Mouse (Mus musculus) embryonic facial prominence, embryonic 14.5 days (tissue): ENCODE measurements around the gene Lrrc49. TPM values are rescaled to one million over a fixed set of nuclear protein-coding genes. Genes with fewer than 3 reads are reported as not detected.

Experiments used
- ATAC-seq: fragments of 200-750 bp; cut with Nextera tagmentation; 2 replicates; pipeline ENCODE4 v1.8.0; 2017; ENCODE audit warnings: low read depth, moderate number of reproducible peaks, moderate TSS enrichment
- DNase-seq: peaks from one replicate; pipeline ENCODE4 v3.0.0-alpha.2; 2015; ENCODE audit warnings: low spot score
- H3K27ac ChIP-seq: fragments of 300-500 bp; sonication (generic); replicated peaks from 2 replicates; pipeline ENCODE4 v1.5.1; 2014; ENCODE audit warnings: low read depth, mild to moderate bottlenecking, low read length, moderate library complexity
- H3K27me3 ChIP-seq: fragments of 300-500 bp; sonication (generic); replicated peaks from 2 replicates; pipeline ENCODE4 v1.6.1; 2014; ENCODE audit warnings: low read length; ENCODE audit not compliant: control insufficient read depth, insufficient read depth
- H3K36me3 ChIP-seq: fragments of 300-500 bp; sonication (generic); 2 replicates; pipeline ENCODE4 v1.6.1; 2014; ENCODE audit warnings: low read length, mixed read lengths; ENCODE audit not compliant: control insufficient read depth, insufficient read depth
- H3K4me1 ChIP-seq: fragments of 300-500 bp; sonication (generic); 2 replicates; pipeline ENCODE4 v1.6.1; 2014; ENCODE audit warnings: antibody characterized with exemption, low read length; ENCODE audit not compliant: control insufficient read depth, insufficient read depth
- H3K4me2 ChIP-seq: fragments of 300-500 bp; sonication (generic); 2 replicates; pipeline ENCODE4 v1.6.1; 2014; ENCODE audit warnings: low read depth, mild to moderate bottlenecking, low read length, moderate library complexity, mixed read lengths
- H3K4me3 ChIP-seq: fragments of 300-500 bp; sonication (generic); 2 replicates; pipeline ENCODE4 v1.5.1; 2014; ENCODE audit warnings: low read depth, mild to moderate bottlenecking, low read length
- H3K9ac ChIP-seq: fragments of 300-500 bp; sonication (generic); 2 replicates; pipeline ENCODE4 v1.6.1; 2014; ENCODE audit warnings: low read depth, mild to moderate bottlenecking, low read length, moderate library complexity, mixed read lengths
- H3K9me3 ChIP-seq: fragments of 300-500 bp; sonication (generic); 2 replicates; pipeline ENCODE4 v1.6.1; 2016; ENCODE audit warnings: low read length; ENCODE audit not compliant: control insufficient read depth
- WGBS: fragments of 180-500 bp; shearing (Covaris S2); extraction: QIAGEN DNeasy Blood & Tissue Kit; methylation state at CpG from one replicate; pipeline ENCODE4 v1.1.7; 2014; 5-methylcytosine and 5-hydroxymethylcytosine counted together
- polyA plus RNA-seq: library from polyadenylated mRNA; unstranded; fragments of >200 nt; fragmentation: Nextera tagmentation; extraction: Ambion mirVana; gene quantifications from 2 replicates; pipeline ENCODE4 v1.2.1, GENCODE M21; 2014

Gene Lrrc49
- polyA plus RNA-seq, 1 experiment from 2014 or later = 20.4 TPM

DNA sequence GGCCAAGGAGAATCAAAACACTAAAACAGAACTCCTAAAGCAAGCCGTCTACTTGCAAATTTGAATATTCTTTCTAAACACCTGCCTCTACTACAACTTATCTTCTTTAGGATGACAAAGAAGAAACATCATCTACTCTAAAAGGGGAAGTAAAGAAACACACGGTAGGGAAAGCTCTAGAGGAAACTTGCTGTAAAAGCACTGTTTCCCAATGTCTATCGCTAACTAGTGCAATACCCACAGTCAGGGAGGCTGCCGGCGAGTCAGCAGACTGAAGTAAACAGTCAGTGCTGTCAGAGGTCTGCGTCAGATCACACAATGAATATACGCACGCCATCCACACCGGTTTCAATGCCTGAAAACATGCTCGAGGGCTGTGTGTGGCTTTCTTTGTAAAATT lies 86.0 kb downstream of the Lrrc49 start:
- no peaks in the 10 kb centered on the region for H3K27me3 ChIP-seq
- H3K4me2 ChIP-seq = no peak overlapping the region; the same call in 1 of the 2 replicates
- WGBS = 55% methylated on average over 10 of the region's 10 CpGs
- H3K4me1 ChIP-seq = peaks cover 5% of the 10 kb centered on the region; the same call in 1 of the 2 replicates
- H3K9ac ChIP-seq = no peak overlapping the region
- no peak overlapping the region for H3K4me3 ChIP-seq
- no peak for ATAC-seq
- H3K9me3 ChIP-seq = no peaks in the 10 kb centered on the region
- 0 out of 2 replicates have a peak overlapping the region, but pooled peaks have one; percentile 84 for H3K27ac ChIP-seq
- peak; percentile 34 for DNase-seq
- peaks cover 11% of the 10 kb centered on the region; the same call in 1 of the 2 replicates for H3K36me3 ChIP-seq

DNA sequence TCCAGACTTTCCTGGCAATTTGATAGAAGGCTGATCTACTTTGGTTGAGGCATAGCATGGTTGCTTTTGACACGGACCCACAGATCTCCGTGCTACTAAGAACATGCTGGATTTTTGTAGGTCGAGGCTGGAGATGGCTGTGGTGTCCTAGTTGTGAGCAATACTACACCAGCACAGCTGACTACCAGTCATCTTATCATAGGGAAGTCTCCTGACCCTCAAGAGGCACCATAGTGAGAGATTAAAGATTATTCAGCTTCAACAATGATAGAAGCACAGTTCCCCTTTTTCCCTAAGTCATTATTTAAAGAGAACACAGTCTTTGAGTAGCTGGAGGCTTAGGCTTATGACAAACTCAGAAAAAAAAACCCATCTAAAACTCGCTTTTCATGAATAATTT lies 87.7 kb downstream of the Lrrc49 start:
- no peak overlapping the region for H3K9ac ChIP-seq
- 86% methylated on average over 4 of the region's 4 CpGs for WGBS
- peaks cover 5% of the 10 kb centered on the region; the same call in 1 of the 2 replicates for H3K4me1 ChIP-seq
- no peak overlapping the region for H3K4me3 ChIP-seq
- no peak for ATAC-seq
- no peak overlapping the region for H3K27ac ChIP-seq
- no peaks in the 10 kb centered on the region for H3K9me3 ChIP-seq
- H3K4me2 ChIP-seq = no peak overlapping the region
- peaks cover 11% of the 10 kb centered on the region; the same call in 1 of the 2 replicates for H3K36me3 ChIP-seq
- no peak for DNase-seq
- H3K27me3 ChIP-seq = no peaks in the 10 kb centered on the region

DNA sequence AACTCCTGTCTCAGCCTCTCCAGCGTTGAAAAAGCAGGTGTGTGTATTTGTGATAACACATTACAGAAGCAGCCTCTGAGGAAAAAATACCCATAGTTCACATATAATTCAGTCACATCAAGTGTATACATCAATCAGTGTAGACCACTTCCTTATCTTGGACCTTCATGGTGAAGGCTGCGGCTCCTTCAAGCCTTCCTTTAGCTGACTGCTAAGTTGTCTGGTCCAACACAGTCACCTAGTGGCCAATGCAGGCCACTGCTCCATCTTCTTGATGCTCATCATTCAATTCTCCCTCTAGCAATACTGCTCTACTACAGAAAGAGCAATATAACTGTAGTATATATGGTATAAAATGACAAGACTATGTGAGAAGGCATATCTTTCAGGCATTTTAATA lies 88.5 kb downstream of the Lrrc49 start:
- peak; percentile 44; the same call in 1 of the 2 replicates for ATAC-seq
- peaks cover 11% of the 10 kb centered on the region; the same call in 1 of the 2 replicates for H3K36me3 ChIP-seq
- H3K27me3 ChIP-seq = no peaks in the 10 kb centered on the region
- H3K9me3 ChIP-seq = no peaks in the 10 kb centered on the region
- WGBS = 66% methylated on average over 2 of the region's 2 CpGs
- H3K27ac ChIP-seq = no peak overlapping the region
- H3K9ac ChIP-seq = no peak overlapping the region
- peaks cover 5% of the 10 kb centered on the region; the same call in 1 of the 2 replicates for H3K4me1 ChIP-seq
- peak; percentile 63 for DNase-seq
- no peak overlapping the region for H3K4me3 ChIP-seq
- H3K4me2 ChIP-seq = no peak overlapping the region

DNA sequence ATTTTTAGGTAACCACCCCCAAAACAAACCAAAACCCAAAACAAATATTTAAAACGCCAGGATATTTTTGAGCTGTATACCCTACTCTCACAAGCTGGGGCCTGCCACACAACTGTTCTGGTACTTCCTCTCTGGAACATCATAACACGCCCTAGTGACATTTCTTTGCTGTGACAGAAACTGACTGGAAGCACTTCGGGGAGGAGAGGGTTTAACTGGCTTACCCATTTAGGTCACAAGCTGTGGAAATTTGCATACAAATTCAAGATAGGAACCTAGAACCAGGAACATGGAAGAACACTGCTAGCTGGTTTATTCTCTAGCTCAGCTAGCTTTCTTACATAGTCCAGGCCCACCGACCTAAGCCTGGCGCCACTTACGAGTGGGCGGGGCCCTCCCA lies 92.6 kb downstream of the Lrrc49 start:
- Histone ChIP-seq H3K9me3 (no peaks in the 10 kb centered on the region), H3K27me3 (no peaks in the 10 kb centered on the region), H3K4me1 (no peaks in the 10 kb centered on the region), H3K4me3 (no peak overlapping the region), H3K9ac (no peak overlapping the region), H3K4me2 (no peak overlapping the region), H3K36me3 (peaks cover 15% of the 10 kb centered on the region), H3K27ac (no peak overlapping the region; the same call in 1 of the 2 replicates)
- no peak for DNase-seq
- ATAC-seq = no peak
- 58% methylated on average over 7 of the region's 7 CpGs for WGBS

DNA sequence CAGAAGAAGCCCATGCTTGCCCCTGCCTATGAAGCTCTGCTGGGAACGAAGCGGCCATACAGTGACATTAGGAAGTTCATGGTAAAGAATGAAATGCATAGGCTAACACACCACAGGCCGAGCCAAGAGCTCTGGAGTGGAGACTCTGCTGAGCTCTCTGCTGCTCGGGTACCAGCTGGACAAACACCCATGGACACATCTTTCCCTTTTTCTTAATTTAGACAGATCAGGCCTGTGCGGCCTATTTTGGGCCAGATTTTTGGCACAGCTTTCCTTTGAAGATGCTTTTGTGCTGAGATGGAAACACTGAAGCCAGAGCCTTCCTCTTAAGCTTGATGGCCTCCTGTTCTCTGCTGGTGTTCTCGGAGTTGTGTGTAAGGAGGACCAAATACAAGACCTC lies 95.0 kb downstream of the Lrrc49 start:
- ATAC-seq = no peak
- WGBS = 83% methylated on average over 6 of the region's 6 CpGs
- Histone ChIP-seq H3K4me2 (no peak overlapping the region), H3K36me3 (peaks cover 8% of the 10 kb centered on the region), H3K4me3 (no peak overlapping the region), H3K9ac (no peak overlapping the region), H3K27me3 (no peaks in the 10 kb centered on the region), H3K4me1 (no peaks in the 10 kb centered on the region), H3K9me3 (no peaks in the 10 kb centered on the region), H3K27ac (no peak overlapping the region)
- no peak for DNase-seq

DNA sequence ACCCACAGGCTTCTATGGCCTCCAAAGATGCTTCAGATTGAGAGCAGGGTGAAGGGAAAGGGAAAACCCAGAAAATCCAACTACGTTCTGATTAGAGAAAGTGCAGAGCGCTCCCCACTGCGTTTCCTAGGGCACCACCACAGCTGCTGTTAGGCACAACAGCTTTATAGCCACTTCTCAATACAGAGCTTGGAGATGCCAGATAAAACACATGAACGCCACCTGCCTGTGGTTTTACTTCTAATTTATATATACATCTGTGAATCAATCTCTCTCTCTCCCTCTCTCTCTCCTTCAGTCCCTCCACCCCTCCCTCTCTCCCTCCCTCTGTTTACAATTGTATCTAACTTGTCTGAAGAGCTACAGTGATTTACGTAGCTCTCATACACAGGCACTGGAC lies 95.6 kb downstream of the Lrrc49 start:
- DNase-seq (no peak), ATAC-seq (no peak)
- no peak overlapping the region for H3K4me2 ChIP-seq
- no peak overlapping the region for H3K27ac ChIP-seq
- 75% methylated on average over 5 of the region's 5 CpGs for WGBS
- H3K36me3 ChIP-seq = peaks cover 8% of the 10 kb centered on the region
- H3K4me1 ChIP-seq = no peaks in the 10 kb centered on the region
- no peak overlapping the region for H3K9ac ChIP-seq
- H3K9me3 ChIP-seq = no peaks in the 10 kb centered on the region
- no peaks in the 10 kb centered on the region for H3K27me3 ChIP-seq
- no peak overlapping the region for H3K4me3 ChIP-seq

DNA sequence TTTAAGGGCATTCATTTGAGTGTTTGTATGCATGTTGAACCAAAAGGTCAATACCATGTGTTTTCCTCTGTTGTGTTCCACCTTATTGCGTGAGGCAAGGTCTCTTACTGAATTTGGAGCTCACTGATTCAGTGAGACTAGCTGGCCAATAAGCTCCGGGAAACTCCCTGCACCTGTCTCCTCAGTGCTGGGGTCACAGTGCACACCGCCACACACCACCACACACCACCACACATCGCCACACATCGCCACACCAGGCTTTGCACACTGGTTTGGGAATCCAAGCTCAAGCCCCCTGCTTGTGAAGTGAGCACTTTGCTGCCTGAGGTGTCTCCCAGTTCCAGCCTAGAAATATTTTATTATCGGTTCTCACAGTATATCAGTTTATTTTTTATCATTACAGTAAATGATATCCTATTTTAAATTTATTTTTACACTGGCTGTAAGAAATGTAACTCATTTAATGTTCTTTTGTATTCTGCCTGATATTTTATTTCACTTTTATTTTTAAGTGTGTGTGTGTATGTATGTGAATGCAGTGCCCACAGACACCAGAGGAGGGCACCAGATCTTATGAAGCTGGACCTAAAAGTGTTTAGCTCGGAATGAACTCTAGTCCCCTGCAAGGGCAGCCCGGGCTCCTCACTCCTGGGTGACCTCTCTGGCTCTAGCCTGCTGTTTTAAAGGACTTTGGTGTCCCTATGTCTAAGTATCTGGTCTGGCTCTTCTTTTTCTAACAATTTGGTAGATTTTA lies 96.9 kb downstream of the Lrrc49 start:
- no peak overlapping the region for H3K27ac ChIP-seq
- ATAC-seq = no peak
- H3K9me3 ChIP-seq = no peaks in the 10 kb centered on the region
- H3K4me3 ChIP-seq = no peak overlapping the region
- no peak for DNase-seq
- no peaks in the 10 kb centered on the region for H3K4me1 ChIP-seq
- H3K9ac ChIP-seq = no peak overlapping the region
- peaks cover 9% of the 10 kb centered on the region for H3K36me3 ChIP-seq
- no peak overlapping the region for H3K4me2 ChIP-seq
- no peaks in the 10 kb centered on the region for H3K27me3 ChIP-seq
- 92% methylated on average over 8 of the region's 8 CpGs for WGBS

DNA sequence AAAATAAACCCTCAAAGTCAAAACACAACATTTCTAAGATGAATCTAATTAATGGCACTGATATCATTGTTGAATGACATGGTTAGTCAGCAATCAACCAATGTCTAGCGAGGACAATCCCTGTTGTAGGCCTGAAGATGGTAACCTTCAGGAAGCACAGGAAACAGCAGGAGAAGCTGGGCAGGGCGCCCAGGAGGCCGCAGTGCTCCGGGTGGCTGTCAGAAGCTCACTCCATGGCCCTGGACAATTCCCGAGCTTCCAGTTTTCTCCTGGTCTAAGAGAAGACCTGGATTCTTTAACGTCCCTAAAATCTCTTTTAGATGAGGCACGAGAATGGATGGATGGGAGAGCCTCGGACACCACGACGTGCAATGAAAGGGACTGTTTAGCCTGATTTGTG lies 99.0 kb downstream of the Lrrc49 start:
- no peaks in the 10 kb centered on the region for H3K9me3 ChIP-seq
- H3K4me2 ChIP-seq = no peak overlapping the region
- DNase-seq (no peak), ATAC-seq (no peak)
- H3K36me3 ChIP-seq = peaks cover 9% of the 10 kb centered on the region
- 83% methylated on average over 10 of the region's 10 CpGs for WGBS
- no peaks in the 10 kb centered on the region for H3K27me3 ChIP-seq
- H3K27ac ChIP-seq = no peak overlapping the region
- no peak overlapping the region for H3K9ac ChIP-seq
- H3K4me1 ChIP-seq = no peaks in the 10 kb centered on the region
- no peak overlapping the region for H3K4me3 ChIP-seq

DNA sequence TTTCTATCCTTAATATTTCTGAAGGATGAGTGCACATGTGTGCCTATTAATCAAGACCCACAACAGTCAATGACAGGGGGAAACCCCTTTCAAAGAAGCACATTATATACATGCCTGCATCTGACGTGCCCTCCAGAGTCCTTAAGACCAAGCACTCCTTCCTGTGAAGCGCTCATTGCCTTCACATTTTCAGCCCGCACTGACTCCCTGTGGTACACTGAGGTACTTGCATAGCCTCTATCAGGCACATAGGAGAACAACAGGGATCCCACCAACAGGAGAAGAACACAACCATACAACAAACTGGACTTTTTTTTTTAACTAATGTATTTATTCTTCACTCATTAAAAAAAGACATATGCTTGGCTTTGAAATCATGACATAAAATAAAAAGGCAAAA lies 101.0 kb downstream of the Lrrc49 start:
- Histone ChIP-seq H3K9ac (no peak overlapping the region), H3K27ac (no peak overlapping the region), H3K27me3 (no peaks in the 10 kb centered on the region), H3K4me1 (no peaks in the 10 kb centered on the region), H3K4me3 (no peak overlapping the region), H3K36me3 (peaks cover 9% of the 10 kb centered on the region; the same call in 1 of the 2 replicates), H3K9me3 (no peaks in the 10 kb centered on the region), H3K4me2 (no peak overlapping the region)
- ATAC-seq (no peak), DNase-seq (no peak)
- WGBS = 83% methylated on average over 3 of the region's 3 CpGs
